Mouse (Mus musculus) liver, embryonic 13.5 days (tissue): ENCODE data around the gene Tmem81. TPM values are rescaled to one million over a fixed set of nuclear protein-coding genes. Genes with fewer than 3 reads are reported as not detected.
"Not testable (repeated sequence)": the region's sequence is repeated elsewhere in the genome, so short reads cannot be mapped to it uniquely, and the experiment has no call there.

Source experiments
- ATAC-seq: fragments of 200-750 bp; cut with Nextera tagmentation; 2 replicates; pipeline ENCODE4 v1.8.0; 2017; ENCODE audit warnings: low read depth, mild to moderate bottlenecking, moderate number of reproducible peaks, moderate library complexity
- DNase-seq: peaks from one replicate; pipeline ENCODE4 v3.0.0; 2022
- H3K27ac ChIP-seq: fragments of 300-500 bp; sonication (generic); 2 replicates; pipeline ENCODE4 v1.5.1; 2015; ENCODE audit warnings: moderate library complexity, mild to moderate bottlenecking, inconsistent platforms
- H3K27me3 ChIP-seq: fragments of 300-500 bp; sonication (generic); 2 replicates; pipeline ENCODE4 v1.6.1; 2015; ENCODE audit warnings: mild to moderate bottlenecking, inconsistent platforms
- H3K36me3 ChIP-seq: fragments of 300-500 bp; sonication (generic); 2 replicates; pipeline ENCODE4 v1.6.1; 2015; ENCODE audit warnings: mild to moderate bottlenecking, inconsistent platforms
- H3K4me1 ChIP-seq: fragments of 300-500 bp; sonication (generic); replicated peaks from 2 replicates; pipeline ENCODE4 v1.6.1; 2015; ENCODE audit warnings: inconsistent platforms
- H3K4me2 ChIP-seq: fragments of 300-500 bp; sonication (generic); 2 replicates; pipeline ENCODE4 v1.6.1; 2015; ENCODE audit warnings: inconsistent platforms, mild to moderate bottlenecking, moderate library complexity
- H3K4me3 ChIP-seq: fragments of 300-500 bp; sonication (generic); replicated peaks from 2 replicates; pipeline ENCODE4 v1.5.1; 2015; ENCODE audit warnings: mild to moderate bottlenecking, inconsistent platforms
- H3K9ac ChIP-seq: fragments of 300-500 bp; sonication (generic); 2 replicates; pipeline ENCODE4 v1.6.1; 2015; ENCODE audit warnings: mild to moderate bottlenecking, inconsistent platforms
- H3K9me3 ChIP-seq: fragments of 300-500 bp; sonication (generic); replicated peaks from 2 replicates; pipeline ENCODE4 v1.6.1; 2016; ENCODE audit warnings: inconsistent platforms
- WGBS: fragments of 180-500 bp; shearing (Covaris S2); methylation state at CpG from one replicate; pipeline ENCODE4 v1.1.7; 2015; ENCODE audit not compliant: insufficient replicate concordance; 5-methylcytosine and 5-hydroxymethylcytosine counted together
- polyA plus RNA-seq: library from polyadenylated mRNA; unstranded; fragments of >200 nt; fragmentation: Nextera tagmentation; extraction: Ambion mirVana; gene quantifications from 2 replicates; pipeline ENCODE4 v1.2.1, GENCODE M21; 2015

Tmem81 gene
- polyA plus RNA-seq, result 0.65 and 0.92 TPM in 2 replicates

DNA sequence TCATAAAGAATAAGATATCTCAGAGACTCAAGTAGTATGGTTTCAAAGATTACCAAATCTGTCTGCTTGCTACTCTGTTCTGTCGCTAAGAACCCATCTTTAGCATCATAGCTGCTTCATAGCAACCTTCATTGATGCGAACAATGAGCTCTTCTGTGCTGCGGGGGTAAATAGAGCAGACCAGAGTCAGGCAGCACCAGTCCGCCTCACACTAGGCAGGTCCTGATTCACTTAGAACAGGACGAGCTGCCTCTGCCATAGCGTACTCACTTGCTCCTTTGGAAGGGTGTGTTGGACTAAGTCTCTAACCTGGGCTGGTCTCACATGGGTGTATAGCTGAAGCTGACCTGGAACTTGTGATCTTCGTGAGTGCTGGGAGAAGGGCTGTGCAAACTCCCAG lies at the start of gene Tmem81:
Gene Tmem81 (plus strand): TSS at position 173 of the 400 bp plus-strand sequence.
- Histone ChIP-seq H3K4me3 (no peak within 1 kb of the TSS), H3K9ac (no peak within 1 kb of the TSS), H3K4me2 (no peak within 1 kb of the TSS), H3K4me1 (no peaks in the 10 kb centered on the region), H3K27ac (no peak within 1 kb of the TSS), H3K36me3 (peaks cover 72% of the 10 kb centered on the region), H3K27me3 (no peaks in the 10 kb centered on the region), H3K9me3 (no peaks in the 10 kb centered on the region)
- WGBS, result 89% methylated on average over 7 of the region's 7 CpGs
- DNase-seq (no peak), ATAC-seq (no peak)

GRCm38 (mm10) chr1:132464651-132465050 lies 41.4 kb upstream of the Tmem81 start:
- DNase-seq (no peak), ATAC-seq (no peak)
- no peak overlapping the region for H3K9ac ChIP-seq
- no peak overlapping the region for H3K4me2 ChIP-seq
- H3K27me3 ChIP-seq, result no peaks in the 10 kb centered on the region
- H3K4me1 ChIP-seq, result no peaks in the 10 kb centered on the region
- WGBS, result 76% methylated on average over 5 of the region's 5 CpGs
- H3K4me3 ChIP-seq, result no peak overlapping the region
- H3K27ac ChIP-seq, result no peak overlapping the region
- H3K36me3 ChIP-seq, result peaks cover 30% of the 10 kb centered on the region
- no peaks in the 10 kb centered on the region for H3K9me3 ChIP-seq

GRCm38 (mm10) chr1:132468926-132469325 lies 37.1 kb upstream of the Tmem81 start:
- no peaks in the 10 kb centered on the region for H3K27me3 ChIP-seq
- peaks cover 18% of the 10 kb centered on the region for H3K36me3 ChIP-seq
- H3K27ac ChIP-seq, result no peak overlapping the region
- H3K9ac ChIP-seq, result no peak overlapping the region
- no peak for DNase-seq
- no peaks in the 10 kb centered on the region for H3K9me3 ChIP-seq
- H3K4me2 ChIP-seq, result no peak overlapping the region
- peaks cover 4% of the 10 kb centered on the region; the same call in 1 of the 2 replicates for H3K4me1 ChIP-seq
- no peak overlapping the region for H3K4me3 ChIP-seq
- no peak for ATAC-seq

DNA sequence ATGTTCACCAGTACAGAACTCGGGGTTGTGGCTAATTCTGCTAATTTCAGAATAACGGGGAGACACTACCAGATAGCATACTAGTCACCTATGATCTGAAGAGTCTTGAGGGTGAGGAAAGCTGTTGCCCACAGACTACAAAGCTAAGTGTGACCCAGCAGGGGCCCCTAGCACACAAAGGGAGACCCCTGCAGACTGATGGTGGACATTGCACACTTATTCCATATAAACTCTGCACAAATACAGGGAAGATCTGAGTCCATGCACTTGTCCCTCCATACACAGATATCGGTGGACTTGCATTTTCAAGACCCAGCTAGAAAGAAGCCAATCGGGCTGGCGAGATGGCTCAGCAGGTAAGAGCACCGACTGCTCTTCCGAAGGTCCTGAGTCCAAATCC lies 36.5 kb upstream of the Tmem81 start:
- Histone ChIP-seq H3K4me3 (no peak overlapping the region), H3K4me1 (peaks cover 4% of the 10 kb centered on the region; the same call in 1 of the 2 replicates), H3K9me3 (no peaks in the 10 kb centered on the region), H3K27ac (no peak overlapping the region), H3K36me3 (peaks cover 12% of the 10 kb centered on the region), H3K9ac (no peak overlapping the region), H3K4me2 (no peak overlapping the region), H3K27me3 (no peaks in the 10 kb centered on the region)
- DNase-seq (no peak), ATAC-seq (no peak)
- WGBS, result 86% methylated on average over 7 of the region's 7 CpGs

DNA sequence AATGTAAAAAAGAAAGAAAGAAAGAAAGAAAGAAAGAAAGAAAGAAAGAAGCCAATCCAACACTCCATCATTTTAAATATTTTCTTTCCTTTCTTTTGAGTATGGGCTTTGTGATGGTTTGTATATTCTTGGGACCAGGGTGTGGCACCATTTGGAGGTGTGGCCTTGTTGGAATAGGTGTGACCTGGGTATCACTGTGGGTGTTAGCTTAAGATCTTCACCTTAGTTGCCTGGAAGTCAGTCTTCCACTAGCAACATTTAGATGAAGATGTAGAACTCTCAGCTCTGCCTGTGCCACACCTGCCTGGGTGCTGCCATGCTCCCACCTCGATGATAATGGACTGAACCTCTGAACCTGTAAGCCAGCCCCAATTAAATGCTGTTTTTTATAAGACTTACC lies 36.0 kb upstream of the Tmem81 start:
- not testable (repeated sequence) for H3K9ac ChIP-seq, H3K9me3 ChIP-seq, H3K4me1 ChIP-seq, H3K27ac ChIP-seq, ATAC-seq, H3K36me3 ChIP-seq, H3K4me3 ChIP-seq, DNase-seq, H3K27me3 ChIP-seq, H3K4me2 ChIP-seq
- WGBS, result 53% methylated on average over 1 of the region's 1 CpGs

DNA sequence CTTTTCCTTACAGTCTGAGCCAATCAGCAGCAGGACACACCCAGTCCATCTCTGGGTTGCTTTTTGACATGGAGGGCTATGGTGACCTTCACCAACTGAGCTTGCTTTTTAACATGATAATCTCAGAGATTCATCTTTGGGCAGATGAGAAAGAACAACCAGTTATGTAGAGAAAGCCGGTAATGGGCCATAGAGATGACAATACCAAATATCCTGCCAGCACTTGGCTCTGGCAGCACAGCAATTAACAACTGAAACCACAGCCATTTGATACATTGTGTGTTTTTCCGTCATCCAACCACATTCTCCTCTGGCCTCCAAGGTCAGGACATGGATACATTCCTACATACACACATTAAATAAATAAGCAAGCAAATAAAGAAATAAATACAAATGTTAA lies 35.0 kb upstream of the Tmem81 start:
- H3K4me3 ChIP-seq, result no peak overlapping the region
- no peaks in the 10 kb centered on the region for H3K27me3 ChIP-seq
- no peaks in the 10 kb centered on the region for H3K9me3 ChIP-seq
- H3K27ac ChIP-seq, result no peak overlapping the region
- DNase-seq (no peak), ATAC-seq (no peak)
- 85% methylated on average over 2 of the region's 2 CpGs for WGBS
- no peak overlapping the region for H3K4me2 ChIP-seq
- peaks cover 14% of the 10 kb centered on the region for H3K4me1 ChIP-seq
- H3K9ac ChIP-seq, result no peak overlapping the region
- H3K36me3 ChIP-seq, result 0 out of 2 replicates have a peak, but pooled peaks cover 2% of the 10 kb centered on the region

- Histone ChIP-seq H3K9ac (no peak overlapping the region), H3K36me3 (no peaks in the 10 kb centered on the region), H3K4me1 (peaks cover 16% of the 10 kb centered on the region), H3K27ac (no peak overlapping the region), H3K4me3 (no peak overlapping the region), H3K9me3 (no peaks in the 10 kb centered on the region), H3K4me2 (no peak overlapping the region), H3K27me3 (no peaks in the 10 kb centered on the region)
- DNase-seq (no peak), ATAC-seq (no peak)
- WGBS, result 79% methylated on average over 5 of the region's 5 CpGs
These were observed 34.5 kb upstream of the Tmem81 start for GRCm38 (mm10) chr1:132471499-132471898.

DNA sequence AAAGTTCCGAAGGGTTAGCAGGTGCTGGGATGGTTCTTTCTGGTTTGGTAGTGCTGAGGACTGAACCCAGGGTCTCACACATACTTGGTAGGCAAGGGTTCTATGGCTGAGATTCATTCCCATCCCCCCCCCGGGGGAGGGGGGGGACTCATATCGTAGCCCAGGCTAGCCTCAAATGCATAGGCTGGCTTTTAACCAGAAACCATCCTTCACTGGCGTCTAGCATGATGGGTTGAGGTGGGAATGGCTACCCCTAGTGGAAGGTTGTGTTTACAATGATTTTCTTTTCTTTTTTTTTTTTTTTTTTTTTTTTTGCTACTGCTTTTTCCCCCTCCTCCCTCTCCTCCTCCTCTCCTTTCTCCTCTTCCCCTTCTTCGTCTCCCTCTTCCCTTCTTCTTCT lies 33.5 kb upstream of the Tmem81 start:
- 52% methylated on average over 5 of the region's 5 CpGs for WGBS
- Histone ChIP-seq H3K9ac (no peak overlapping the region), H3K27ac (no peak overlapping the region), H3K4me2 (no peak overlapping the region), H3K36me3 (no peaks in the 10 kb centered on the region), H3K27me3 (no peaks in the 10 kb centered on the region), H3K9me3 (no peaks in the 10 kb centered on the region), H3K4me3 (no peak overlapping the region), H3K4me1 (peaks cover 16% of the 10 kb centered on the region)
- no peak for ATAC-seq
- DNase-seq, result no peak

- no peak for ATAC-seq
- Histone ChIP-seq H3K27me3 (no peaks in the 10 kb centered on the region), H3K9me3 (no peaks in the 10 kb centered on the region), H3K27ac (no peak overlapping the region), H3K4me1 (peaks cover 33% of the 10 kb centered on the region), H3K36me3 (no peaks in the 10 kb centered on the region), H3K9ac (no peak overlapping the region), H3K4me3 (no peak overlapping the region), H3K4me2 (no peak overlapping the region)
- 67% methylated on average over 1 of the region's 1 CpGs for WGBS
- no peak for DNase-seq
These were observed 31.5 kb upstream of the Tmem81 start for GRCm38 (mm10) chr1:132474496-132474895.

DNA sequence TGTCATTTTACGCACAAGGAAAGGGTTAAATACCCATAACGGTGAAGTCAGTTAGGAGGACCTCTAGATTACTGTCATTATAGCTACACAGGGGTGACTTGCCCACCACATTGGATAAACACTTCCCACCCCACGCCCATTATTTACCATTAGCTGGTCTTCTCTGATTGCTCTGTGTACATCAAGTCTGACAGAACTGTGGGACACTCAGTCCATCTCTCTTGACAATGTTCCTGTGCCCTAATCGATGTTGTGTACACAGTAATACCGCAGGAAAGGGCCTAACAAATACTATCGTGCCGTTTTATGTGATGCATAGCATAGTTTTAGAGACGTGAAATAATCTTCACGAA lies 29.5 kb upstream of the Tmem81 start:
- H3K36me3 ChIP-seq, result no peaks in the 10 kb centered on the region
- H3K27me3 ChIP-seq, result no peaks in the 10 kb centered on the region
- peaks cover 39% of the 10 kb centered on the region for H3K4me1 ChIP-seq
- peak overlapping the region; percentile 71 for H3K4me3 ChIP-seq
- H3K4me2 ChIP-seq, result peak overlapping the region; percentile 72
- DNase-seq (no peak), ATAC-seq (peak; percentile 57)
- H3K9ac ChIP-seq, result peak overlapping the region; percentile 79
- peak overlapping the region; percentile 73 for H3K27ac ChIP-seq
- no peaks in the 10 kb centered on the region for H3K9me3 ChIP-seq
- WGBS, result 3% methylated on average over 9 of the region's 9 CpGs

DNA sequence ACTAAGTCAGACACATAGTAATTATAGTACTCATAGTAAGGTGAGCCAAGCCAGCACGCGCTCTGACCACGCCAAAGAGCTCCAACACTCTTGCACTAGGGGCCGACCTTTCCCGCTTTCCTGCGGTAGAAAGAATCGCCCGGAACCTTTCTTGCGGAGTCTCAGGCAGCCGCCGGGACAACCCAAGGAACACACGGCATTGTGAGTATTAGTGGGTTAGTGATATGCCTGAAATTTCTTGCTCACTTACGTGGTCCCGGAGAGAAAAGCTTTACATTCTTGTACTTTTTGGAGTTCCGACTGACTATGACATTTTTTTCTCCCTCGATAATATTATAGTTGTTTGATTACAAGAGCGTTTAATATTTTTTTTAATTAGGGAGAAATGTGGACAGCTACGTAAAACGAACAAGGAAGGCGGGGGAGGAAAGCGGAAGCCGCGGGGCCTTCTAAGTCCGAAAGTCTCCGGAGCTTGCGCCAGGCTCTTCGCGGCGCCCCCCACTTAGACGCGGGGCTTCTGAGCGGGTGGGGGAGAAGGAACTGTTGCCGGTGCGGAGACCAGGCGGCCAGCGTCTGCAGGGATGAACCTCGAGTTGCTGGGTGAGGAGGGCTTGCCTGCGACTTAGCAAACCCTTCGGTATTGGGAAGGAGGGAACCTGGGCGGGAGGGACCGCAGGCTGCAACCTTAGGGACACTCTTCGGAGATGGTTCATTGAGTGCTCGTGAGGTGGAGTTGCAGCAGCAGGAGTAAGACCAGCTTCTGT lies 28.9 kb upstream of the Tmem81 start, which contains the start of gene Rbbp5:
Gene Rbbp5 (plus strand): TSS at position 438 of the 764 bp plus-strand sequence.
- H3K4me1 ChIP-seq, result peaks cover 39% of the 10 kb centered on the region
- WGBS, result under 1% methylated on average over 43 of the region's 43 CpGs
- ATAC-seq (peak; percentile 90), DNase-seq (peak; percentile 76)
- peak within 1 kb of the TSS; percentile 79 for H3K9ac ChIP-seq
- no peaks in the 10 kb centered on the region for H3K9me3 ChIP-seq
- H3K36me3 ChIP-seq, result no peaks in the 10 kb centered on the region
- H3K4me2 ChIP-seq, result peak within 1 kb of the TSS; percentile 82
- peak within 1 kb of the TSS; percentile 73 for H3K27ac ChIP-seq
- peak within 1 kb of the TSS; percentile 71 for H3K4me3 ChIP-seq
- no peaks in the 10 kb centered on the region for H3K27me3 ChIP-seq

- Histone ChIP-seq H3K36me3 (0 out of 2 replicates have a peak, but pooled peaks cover 4% of the 10 kb centered on the region), H3K9ac (no peak overlapping the region), H3K9me3 (no peaks in the 10 kb centered on the region), H3K4me1 (peaks cover 45% of the 10 kb centered on the region), H3K27me3 (no peaks in the 10 kb centered on the region), H3K27ac (no peak overlapping the region), H3K4me2 (no peak overlapping the region), H3K4me3 (no peak overlapping the region)
- 80% methylated on average over 1 of the region's 1 CpGs for WGBS
- no peak for DNase-seq
- no peak for ATAC-seq
These were observed 26.6 kb upstream of the Tmem81 start for GRCm38 (mm10) chr1:132479438-132479837.
